Mouse (Mus musculus) intestine, embryonic 14.5 days (tissue): ENCODE measurements around the gene Atp8a2. TPM values are rescaled to one million over a fixed set of nuclear protein-coding genes. Genes with fewer than 3 reads are reported as not detected.
"Not testable (repeated sequence)": the region's sequence is repeated elsewhere in the genome, so short reads cannot be mapped to it uniquely, and the experiment has no call there.

ENCODE experiments used
- ATAC-seq: fragments of 200-750 bp; cut with Nextera tagmentation; replicated peaks from 2 replicates; pipeline ENCODE4 v1.8.0; 2017; ENCODE audit warnings: low read depth, moderate number of reproducible peaks, moderate TSS enrichment, moderate library complexity; ENCODE audit not compliant: low FRiP score, low TSS enrichment
- DNase-seq: peaks from one replicate; pipeline ENCODE4 v3.0.0-alpha.2; 2018; ENCODE audit warnings: low spot score
- H3K27ac ChIP-seq: fragments of 300-500 bp; sonication (generic); 2 replicates; pipeline ENCODE4 v1.5.1; 2014; ENCODE audit warnings: low read depth, mild to moderate bottlenecking, control low read depth
- H3K27me3 ChIP-seq: fragments of 300-500 bp; sonication (generic); replicated peaks from 2 replicates; pipeline ENCODE4 v1.6.1; 2014; ENCODE audit warnings: low read length, control low read depth; ENCODE audit not compliant: control insufficient read depth, insufficient read depth
- H3K36me3 ChIP-seq: fragments of 300-500 bp; sonication (generic); 2 replicates; pipeline ENCODE4 v1.6.1; 2014; ENCODE audit warnings: low read length, control low read depth; ENCODE audit not compliant: control insufficient read depth, insufficient read depth
- H3K4me1 ChIP-seq: fragments of 300-500 bp; sonication (generic); replicated peaks from 2 replicates; pipeline ENCODE4 v1.6.1; 2014; ENCODE audit warnings: low read length, control low read depth, mixed read lengths; ENCODE audit not compliant: control insufficient read depth, insufficient read depth
- H3K4me2 ChIP-seq: fragments of 300-500 bp; sonication (generic); 2 replicates; pipeline ENCODE4 v1.6.1; 2014; ENCODE audit warnings: low read length
- H3K4me3 ChIP-seq: fragments of 300-500 bp; sonication (generic); 2 replicates; pipeline ENCODE4 v1.5.1; 2014; ENCODE audit warnings: low read depth, low read length, control low read depth, mixed read lengths
- H3K9ac ChIP-seq: fragments of 300-500 bp; sonication (generic); 2 replicates; pipeline ENCODE4 v1.6.1; 2014; ENCODE audit warnings: mild to moderate bottlenecking, low read length
- H3K9me3 ChIP-seq: fragments of 300-500 bp; sonication (generic); 2 replicates; pipeline ENCODE4 v1.6.1; 2016; ENCODE audit warnings: low read length, control low read depth; ENCODE audit not compliant: control insufficient read depth
- WGBS: fragments of 180-500 bp; shearing (Covaris S2); extraction: QIAGEN DNeasy Blood & Tissue Kit; methylation state at CpG from one replicate; pipeline ENCODE4 v1.1.7; 2014; 5-methylcytosine and 5-hydroxymethylcytosine counted together
- polyA plus RNA-seq: library from polyadenylated mRNA; unstranded; fragments of >200 nt; fragmentation: Nextera tagmentation; extraction: Ambion mirVana; gene quantifications from 2 replicates; pipeline ENCODE4 v1.2.1, GENCODE M21; 2014

Gene Atp8a2
- polyA plus RNA-seq, 1 experiment from 2014 or later, result 9.0 TPM

GRCm38 (mm10) chr14:59721957-59722356 is 475.0 kb downstream of the Atp8a2 start:
- 44% methylated on average over 4 of the region's 4 CpGs for WGBS
- Histone ChIP-seq H3K27ac (no peak overlapping the region), H3K4me3 (no peak overlapping the region), H3K4me2 (no peak overlapping the region), H3K4me1 (peaks cover 5% of the 10 kb centered on the region; the same call in 1 of the 2 replicates), H3K36me3 (no peaks in the 10 kb centered on the region), H3K27me3 (no peaks in the 10 kb centered on the region), H3K9ac (no peak overlapping the region), H3K9me3 (no peaks in the 10 kb centered on the region)
- no peak for ATAC-seq
- DNase-seq, result no peak

- Histone ChIP-seq H3K27ac (no peak overlapping the region), H3K4me3 (no peak overlapping the region), H3K4me1 (peaks cover 5% of the 10 kb centered on the region; the same call in 1 of the 2 replicates), H3K27me3 (no peaks in the 10 kb centered on the region), H3K9me3 (no peaks in the 10 kb centered on the region), H3K4me2 (no peak overlapping the region), H3K9ac (no peak overlapping the region), H3K36me3 (no peaks in the 10 kb centered on the region)
- no peak for DNase-seq
- WGBS, result 94% methylated on average over 3 of the region's 3 CpGs
- ATAC-seq, result no peak
Observed at GRCm38 (mm10) chr14:59721356-59721755, 475.6 kb downstream of the Atp8a2 start.

- 78% methylated on average over 4 of the region's 4 CpGs for WGBS
- H3K9ac ChIP-seq, result no peak overlapping the region
- no peaks in the 10 kb centered on the region for H3K9me3 ChIP-seq
- no peaks in the 10 kb centered on the region for H3K27me3 ChIP-seq
- ATAC-seq (no peak), DNase-seq (no peak)
- no peak overlapping the region for H3K4me2 ChIP-seq
- no peak overlapping the region for H3K27ac ChIP-seq
- H3K36me3 ChIP-seq, result no peaks in the 10 kb centered on the region
- H3K4me3 ChIP-seq, result no peak overlapping the region
- peaks cover 10% of the 10 kb centered on the region for H3K4me1 ChIP-seq
Observed at GRCm38 (mm10) chr14:59720386-59720785, 476.6 kb downstream of the Atp8a2 start.

DNA sequence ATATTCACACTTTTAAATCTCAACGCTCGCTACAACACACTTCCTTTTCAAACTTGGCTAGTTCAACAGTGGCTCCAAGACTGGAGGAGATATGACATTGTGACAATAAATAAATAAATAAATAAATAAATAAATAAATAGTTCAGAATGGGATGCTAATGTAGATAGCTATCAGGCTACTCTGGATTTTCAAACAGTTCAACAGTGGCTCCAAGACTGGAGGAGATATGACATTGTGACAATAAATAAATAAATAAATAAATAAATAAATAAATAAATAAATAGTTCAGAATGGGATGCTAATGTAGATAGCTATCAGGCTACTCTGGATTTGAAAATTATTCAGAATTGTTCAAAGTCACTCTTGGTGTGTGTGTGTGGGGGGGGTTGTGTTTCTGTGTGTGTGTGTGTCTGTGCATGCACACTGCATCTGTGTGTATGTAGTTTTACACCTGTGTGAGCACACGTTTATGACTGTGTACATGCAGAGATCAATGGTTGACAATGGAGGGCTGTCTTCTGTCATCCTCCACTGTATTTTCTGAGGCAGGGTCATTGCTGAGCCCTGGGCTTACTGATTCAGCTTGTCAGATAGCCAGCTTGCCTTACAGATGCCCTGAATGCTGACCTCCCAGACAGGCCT is 480.4 kb downstream of the Atp8a2 start:
- H3K9ac ChIP-seq, H3K27ac ChIP-seq, H3K27me3 ChIP-seq, H3K9me3 ChIP-seq, DNase-seq, H3K4me3 ChIP-seq, H3K4me2 ChIP-seq, H3K36me3 ChIP-seq: not testable (repeated sequence)
- peak; percentile 52; the same call in 1 of the 2 replicates for ATAC-seq
- H3K4me1 ChIP-seq, result peaks cover 12% of the 10 kb centered on the region
- 56% methylated on average over 3 of the region's 3 CpGs for WGBS

GRCm38 (mm10) chr14:59715695-59716442 is 481.1 kb downstream of the Atp8a2 start:
- no peak overlapping the region for H3K4me2 ChIP-seq
- WGBS, result 29% methylated on average over 13 of the region's 13 CpGs
- H3K27ac ChIP-seq, result peak overlapping the region; percentile 48; the same call in 1 of the 2 replicates
- no peak overlapping the region for H3K4me3 ChIP-seq
- H3K27me3 ChIP-seq, result no peaks in the 10 kb centered on the region
- H3K36me3 ChIP-seq, result no peaks in the 10 kb centered on the region
- ATAC-seq (peak; percentile 73), DNase-seq (no peak)
- H3K9ac ChIP-seq, result no peak overlapping the region
- H3K9me3 ChIP-seq, result no peaks in the 10 kb centered on the region
- peaks cover 12% of the 10 kb centered on the region for H3K4me1 ChIP-seq

DNA sequence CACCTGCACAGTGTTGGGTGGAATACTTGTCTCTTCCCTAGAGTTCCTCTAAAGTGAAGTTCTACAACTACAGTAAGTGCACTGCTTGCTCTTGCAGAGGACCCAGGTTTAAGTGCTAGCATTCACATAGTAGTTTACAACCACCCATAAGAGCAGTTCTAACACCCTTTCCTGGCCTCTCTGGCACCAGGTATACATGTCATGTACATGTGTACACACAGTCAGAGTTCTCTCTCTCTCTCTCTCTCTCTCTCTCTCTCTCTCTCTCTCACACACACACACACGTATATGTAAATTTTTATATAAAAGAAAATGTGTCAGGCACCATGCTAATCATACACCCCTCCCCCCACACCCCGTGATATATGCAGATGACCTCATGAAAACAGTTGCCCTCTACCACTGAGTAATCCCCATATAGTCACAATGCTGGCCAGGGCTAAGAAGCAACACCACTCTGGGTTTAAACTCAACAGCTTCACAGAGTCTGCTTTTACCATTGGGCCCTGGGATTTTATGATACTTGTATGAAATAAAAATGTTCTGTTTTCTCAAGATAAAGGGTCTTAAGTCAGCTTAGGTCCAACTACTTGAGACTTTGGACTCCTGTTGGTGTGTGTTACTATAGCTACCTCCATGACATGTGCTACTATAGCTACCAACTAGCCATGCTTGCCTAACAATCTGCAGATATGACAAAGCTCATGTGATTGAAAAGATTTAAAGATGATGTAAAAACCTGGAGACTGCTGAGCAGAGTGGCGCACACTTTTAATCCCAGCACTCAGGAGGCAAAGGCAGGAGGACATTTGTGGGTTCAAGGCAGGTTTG is 487.3 kb downstream of the Atp8a2 start:
- ATAC-seq (peak; percentile 77), DNase-seq (no peak)
- Histone ChIP-seq H3K27ac (peak overlapping the region; percentile 18; the same call in 1 of the 2 replicates), H3K36me3 (no peaks in the 10 kb centered on the region), H3K27me3 (no peaks in the 10 kb centered on the region), H3K9me3 (no peaks in the 10 kb centered on the region), H3K4me2 (no peak overlapping the region), H3K4me3 (no peak overlapping the region), H3K9ac (no peak overlapping the region), H3K4me1 (peaks cover 22% of the 10 kb centered on the region)
- 75% methylated on average over 3 of the region's 3 CpGs for WGBS

GRCm38 (mm10) chr14:59708009-59708408 is 489.0 kb downstream of the Atp8a2 start:
- ATAC-seq, result no peak
- no peak for DNase-seq
- H3K9ac ChIP-seq, result no peak overlapping the region
- H3K4me2 ChIP-seq, result no peak overlapping the region
- 82% methylated on average over 7 of the region's 7 CpGs for WGBS
- H3K9me3 ChIP-seq, result no peaks in the 10 kb centered on the region
- no peak overlapping the region for H3K27ac ChIP-seq
- H3K27me3 ChIP-seq, result no peaks in the 10 kb centered on the region
- no peaks in the 10 kb centered on the region for H3K36me3 ChIP-seq
- H3K4me3 ChIP-seq, result no peak overlapping the region
- peaks cover 22% of the 10 kb centered on the region for H3K4me1 ChIP-seq

DNA sequence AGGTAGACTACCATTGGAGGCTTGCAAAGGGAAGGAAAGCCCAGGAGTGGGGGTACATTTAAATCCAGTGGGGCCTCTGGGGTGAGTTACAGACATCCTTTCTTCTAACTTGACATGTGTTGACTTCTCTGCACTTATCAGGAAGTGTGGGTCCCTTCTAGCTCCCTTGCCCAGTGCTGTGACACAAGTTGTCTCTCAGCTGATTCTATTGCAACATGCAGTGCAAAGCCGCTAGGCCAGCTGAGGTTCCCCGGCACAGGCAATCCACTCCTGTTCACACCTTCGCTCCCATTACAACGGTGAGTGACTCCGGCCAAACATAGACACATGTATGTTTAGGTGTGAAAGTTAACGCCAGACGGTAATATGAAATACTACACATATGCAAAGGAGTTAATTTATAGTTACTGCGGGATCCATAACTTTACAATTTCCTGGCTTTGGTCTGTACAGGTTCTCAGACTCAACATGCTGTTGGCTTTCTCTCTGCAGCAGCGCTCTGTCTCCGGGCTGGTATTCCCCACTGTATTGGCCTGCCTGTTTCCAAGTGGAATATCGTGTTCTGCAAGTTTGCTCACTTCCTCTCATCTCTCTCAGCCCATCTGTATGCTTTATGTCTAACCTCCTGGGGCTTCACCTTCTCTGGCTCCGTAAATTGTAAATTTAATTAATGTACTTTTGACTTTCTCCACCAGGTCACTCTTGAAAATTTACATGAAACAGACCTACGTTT is 491.5 kb downstream of the Atp8a2 start:
- H3K4me1 ChIP-seq, result peaks cover 24% of the 10 kb centered on the region
- no peak overlapping the region for H3K27ac ChIP-seq
- H3K9ac ChIP-seq, result no peak overlapping the region
- no peak for DNase-seq
- 64% methylated on average over 13 of the region's 13 CpGs for WGBS
- ATAC-seq, result no peak
- H3K36me3 ChIP-seq, result no peaks in the 10 kb centered on the region
- H3K27me3 ChIP-seq, result no peaks in the 10 kb centered on the region
- H3K9me3 ChIP-seq, result no peaks in the 10 kb centered on the region
- no peak overlapping the region for H3K4me3 ChIP-seq
- no peak overlapping the region for H3K4me2 ChIP-seq
